Mouse (Mus musculus): Measurements from ENCODE around the gene Rps26.
A peak's percentile ranks its signal among the peaks of the same experiment; 100 is the strongest.

The Rps26 gene

DNA sequence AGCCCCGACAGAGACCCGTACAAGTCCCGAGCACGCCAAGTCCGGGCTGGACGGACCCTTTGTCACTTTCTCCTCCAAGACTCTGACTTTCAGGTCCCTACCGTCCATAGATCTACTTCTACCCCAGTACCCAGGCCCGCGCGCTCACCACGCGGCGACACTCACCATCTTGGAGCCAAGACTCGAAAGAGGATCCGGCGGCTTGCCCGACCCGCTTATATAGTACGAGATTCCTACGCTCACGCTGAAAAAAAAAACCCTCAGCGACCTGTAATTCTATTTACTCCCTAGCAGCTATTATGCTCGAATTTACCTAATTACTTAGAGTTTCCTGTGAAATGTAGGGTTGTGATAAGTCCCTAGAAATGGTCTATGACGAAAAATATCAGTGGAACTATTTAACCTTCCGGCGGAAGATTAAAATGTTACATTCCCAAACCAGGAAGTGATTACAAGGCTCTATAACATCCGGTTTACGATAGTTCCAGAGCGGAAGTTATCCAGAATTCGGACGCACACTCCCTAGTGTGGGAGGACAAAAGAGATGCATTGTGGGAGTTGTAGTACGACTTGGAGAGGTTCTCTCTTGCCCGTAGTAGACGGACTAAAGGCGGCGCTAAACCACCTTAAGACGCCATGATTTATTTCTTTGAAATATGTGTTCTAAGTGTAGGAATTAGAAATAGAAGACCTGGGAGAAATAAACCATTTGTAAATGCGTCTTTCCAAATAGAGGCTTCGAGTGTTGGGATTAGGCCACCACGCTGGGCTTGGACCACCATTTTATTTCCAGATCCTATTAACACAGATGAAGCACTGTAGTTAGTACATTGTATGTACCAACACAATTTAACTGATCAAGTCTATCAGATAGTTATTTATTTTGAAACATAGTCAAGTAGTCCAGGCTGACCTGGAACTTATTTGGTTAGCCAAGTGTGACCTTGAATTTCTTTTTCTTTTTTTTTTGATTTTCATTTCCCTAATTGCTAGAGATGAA, at the start of gene Rps26:
Gene Rps26, minus strand, starts transcription at position 437 of the 1,000 bp plus-strand sequence.
- peak; percentile 86 for DNase-seq

DNA sequence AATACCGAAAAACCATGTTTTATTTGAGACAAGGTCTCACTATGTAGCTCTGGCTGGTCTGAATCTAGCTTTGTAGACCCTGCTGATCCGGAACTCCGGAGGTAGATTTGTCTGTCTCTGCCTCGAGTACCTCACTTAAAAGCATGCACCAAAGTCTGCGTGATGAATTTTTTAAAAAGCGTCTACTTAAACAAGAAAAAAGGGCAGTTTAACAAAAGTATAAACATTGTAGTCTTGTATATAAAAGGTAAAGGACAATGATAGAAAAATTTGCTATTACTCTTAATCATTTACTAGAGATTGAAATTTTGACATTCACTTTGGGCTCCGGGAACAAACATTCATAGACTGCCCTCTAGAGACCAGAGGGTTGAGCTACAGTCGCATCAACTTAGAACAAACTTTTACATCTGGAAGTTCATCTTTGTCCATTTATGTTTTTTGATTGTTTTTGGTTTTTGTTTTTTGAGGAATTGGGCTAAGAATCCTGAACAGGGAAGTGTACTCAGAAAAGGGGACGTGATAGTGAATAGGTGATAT, 48.0 kb upstream of the Rps26 start:
- no peak for DNase-seq

DNA sequence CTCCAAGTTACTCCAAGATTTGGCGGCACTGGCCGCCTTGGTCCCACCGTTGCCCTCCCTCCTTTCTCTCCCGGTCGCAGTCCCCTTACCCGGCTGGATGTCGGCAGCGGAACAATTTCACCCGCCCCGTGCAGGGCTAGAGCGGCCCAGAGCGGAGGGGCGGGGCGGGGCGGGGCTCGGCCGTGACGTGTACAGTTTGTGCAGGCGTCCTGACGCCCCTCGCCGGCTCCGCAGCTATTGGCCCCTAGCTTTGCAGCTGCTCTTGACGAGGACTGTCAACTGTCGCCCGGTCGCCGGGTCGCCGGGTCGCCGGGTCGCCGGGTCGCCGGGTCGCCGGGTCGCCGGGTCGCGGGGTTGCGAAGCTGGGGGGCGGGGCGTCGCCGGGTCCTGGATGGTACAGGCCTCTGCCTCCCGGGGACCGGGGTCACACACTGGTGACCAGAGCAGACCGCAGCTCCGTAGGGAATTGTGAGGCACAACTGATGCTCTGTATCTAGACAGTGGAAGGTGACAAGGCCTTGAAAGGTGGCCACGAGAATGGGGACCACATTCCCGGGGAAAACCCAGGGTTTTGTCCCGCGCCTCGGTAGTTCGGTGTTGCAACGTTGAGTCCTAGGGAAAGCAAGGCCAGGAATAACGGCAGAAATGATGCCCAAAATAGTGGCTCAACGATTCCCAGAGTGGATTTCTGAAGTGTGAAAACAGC, 47.4 kb upstream of the Rps26 start, which contains the start of gene Suox:
Gene Suox, minus strand, starts transcription at position 311 of the 706 bp plus-strand sequence.
- DNase-seq, result peak; percentile 76

DNA sequence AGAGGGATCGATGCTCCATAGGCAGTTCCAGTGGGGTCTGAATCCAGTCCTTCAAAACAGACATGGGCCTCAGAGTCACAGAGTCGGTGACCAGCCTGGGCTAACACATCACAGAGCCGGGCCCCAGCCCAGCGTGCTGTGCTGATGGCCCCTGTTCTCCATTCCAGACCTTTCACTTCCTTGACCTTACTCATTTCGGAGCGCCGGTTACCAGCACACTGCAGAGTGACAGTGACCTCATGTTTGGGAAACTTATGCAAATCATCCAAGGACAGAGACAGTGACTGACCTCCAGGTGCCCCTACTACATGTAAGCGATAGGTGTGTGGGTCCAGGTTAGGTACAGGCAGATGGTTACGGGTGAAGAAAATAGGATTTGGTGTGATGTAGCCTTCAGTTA, 44.6 kb upstream of the Rps26 start:
- no peak for DNase-seq

DNA sequence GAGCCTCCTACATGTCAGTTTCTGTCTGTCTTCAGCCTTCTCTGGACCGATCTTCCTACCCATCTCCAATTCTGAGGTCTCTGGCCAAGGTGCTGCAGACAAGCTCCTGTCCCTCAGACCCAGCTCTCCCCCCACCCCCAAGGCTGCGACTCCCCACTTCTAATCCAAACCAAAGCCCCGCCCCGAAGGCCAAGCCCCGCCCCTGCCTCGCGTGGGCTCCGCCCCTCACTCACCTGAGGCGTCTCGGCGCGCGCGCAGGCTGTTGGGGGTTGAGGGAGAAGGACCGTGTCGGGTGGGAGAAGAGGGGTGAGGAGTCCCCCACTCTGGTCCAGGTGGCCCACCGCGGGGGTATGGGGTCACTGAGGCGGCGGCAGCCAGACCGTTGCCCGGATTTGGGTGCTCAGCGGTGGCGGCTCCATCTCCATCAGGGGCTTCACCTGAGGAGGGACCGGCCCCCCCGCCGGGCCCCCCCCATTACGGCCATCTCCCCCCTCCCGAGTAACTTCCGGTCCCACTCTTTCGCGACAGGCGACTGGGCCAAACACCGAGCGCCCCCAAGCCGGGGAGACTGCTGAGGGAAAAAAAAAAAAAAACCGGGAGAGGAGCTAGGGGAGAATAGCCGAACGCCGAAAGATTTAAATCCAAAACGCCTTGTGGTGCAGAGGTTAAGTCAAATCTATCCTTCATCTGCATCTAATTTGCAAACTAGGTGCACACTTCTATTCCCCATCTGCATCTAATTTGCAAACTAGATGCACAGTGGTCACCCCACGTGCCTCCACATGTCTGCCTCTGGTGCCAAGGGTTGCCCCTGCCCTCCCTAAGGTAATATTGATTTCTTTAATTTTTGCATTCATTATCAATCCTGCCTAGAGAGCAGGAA, 42.5 kb upstream of the Rps26 start:
- peak; percentile 88 for DNase-seq

DNA sequence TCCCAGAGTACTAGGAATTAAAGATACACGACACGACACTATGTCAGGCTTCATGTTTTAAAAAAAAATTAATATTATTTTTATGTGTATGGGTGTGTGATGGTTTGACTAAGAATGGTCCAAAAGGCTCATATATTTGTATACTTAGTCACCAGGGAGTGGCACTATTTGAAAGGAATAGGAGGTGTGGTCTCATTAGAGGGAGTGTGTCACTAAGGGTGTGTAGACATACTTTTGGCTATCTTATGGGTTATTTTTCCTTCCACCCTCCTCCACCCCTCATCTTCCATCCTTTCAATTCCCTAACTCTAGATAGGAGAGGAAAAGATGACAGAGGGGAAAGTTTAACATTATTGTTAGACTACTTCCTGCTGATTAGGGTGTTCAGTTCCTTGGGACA, 39.3 kb upstream of the Rps26 start:
- no peak for DNase-seq

DNA sequence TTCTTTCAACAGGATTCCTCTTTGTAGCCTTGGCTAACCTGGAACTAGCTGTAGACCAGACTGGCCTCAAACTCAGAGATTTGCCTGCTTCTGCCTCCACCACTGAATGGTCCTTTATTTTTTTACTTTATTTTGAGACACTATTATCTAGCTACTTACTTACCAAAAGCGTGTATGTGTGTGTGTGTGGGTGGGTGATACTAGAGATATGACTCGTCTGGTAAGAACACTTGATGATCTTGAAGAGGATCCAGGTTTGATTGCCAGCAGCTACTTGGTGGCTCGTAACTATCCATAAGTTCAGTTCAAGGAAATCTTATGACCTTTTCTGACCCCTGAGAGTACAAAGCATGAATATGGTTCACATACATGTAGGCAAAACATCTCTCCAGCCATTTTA, 38.8 kb upstream of the Rps26 start:
- DNase-seq, result no peak

DNA sequence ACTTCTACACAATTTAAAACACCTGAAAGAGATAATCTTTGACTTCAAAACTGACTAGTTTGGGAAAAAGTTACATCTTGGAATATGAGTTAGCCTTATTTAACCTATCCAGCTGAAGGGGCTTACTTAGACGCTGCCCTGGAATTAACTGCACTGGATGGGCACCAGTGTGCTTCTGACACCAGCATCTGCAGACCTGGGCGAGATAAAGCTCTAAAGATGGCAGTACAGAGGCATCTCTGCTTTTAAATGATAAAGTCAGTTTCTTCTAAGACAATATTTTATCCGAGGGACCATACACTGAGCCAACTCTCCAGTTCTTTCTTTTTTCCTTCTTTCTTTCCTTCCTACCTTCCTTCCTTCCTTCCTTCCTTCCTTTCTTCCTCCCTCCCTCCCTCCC, 38.3 kb upstream of the Rps26 start:
- DNase-seq, result no peak

DNA sequence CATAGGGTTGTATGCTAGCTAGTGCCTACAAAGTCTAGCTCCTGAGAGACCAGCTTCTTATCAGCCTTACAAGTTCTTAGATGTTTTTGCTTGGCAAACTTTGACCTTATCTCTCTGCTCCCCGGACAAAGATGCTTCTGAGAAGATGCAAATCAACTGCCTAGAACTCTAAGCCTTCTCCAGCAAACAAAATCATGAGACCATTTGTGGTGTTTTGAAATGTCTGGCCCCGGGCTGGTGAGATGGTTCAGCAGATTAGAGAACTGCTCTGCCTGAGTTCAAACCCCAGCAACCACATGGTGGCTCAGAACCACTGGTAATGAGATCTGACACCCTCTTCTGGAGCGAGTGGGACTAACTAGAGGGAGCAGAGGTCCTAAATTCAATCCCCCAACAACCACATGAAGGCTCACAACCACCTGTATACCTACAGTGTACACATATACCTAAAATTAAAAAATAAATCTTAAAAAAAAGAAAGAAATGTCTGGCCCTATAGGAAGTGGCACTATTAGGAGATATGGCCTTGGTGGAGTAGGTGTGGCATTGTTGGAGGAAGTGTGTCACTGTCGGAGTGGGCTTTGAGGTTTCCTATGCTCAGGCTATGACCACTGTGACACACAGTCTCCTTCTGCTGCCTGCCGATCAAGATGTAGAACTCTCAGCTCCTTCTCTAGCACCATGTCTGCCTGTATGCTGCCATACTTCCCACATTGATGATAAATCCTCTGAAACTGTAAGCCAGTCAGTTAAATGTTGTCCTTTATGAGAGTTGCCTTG, 37.1 kb upstream of the Rps26 start:
- no peak for DNase-seq

DNA sequence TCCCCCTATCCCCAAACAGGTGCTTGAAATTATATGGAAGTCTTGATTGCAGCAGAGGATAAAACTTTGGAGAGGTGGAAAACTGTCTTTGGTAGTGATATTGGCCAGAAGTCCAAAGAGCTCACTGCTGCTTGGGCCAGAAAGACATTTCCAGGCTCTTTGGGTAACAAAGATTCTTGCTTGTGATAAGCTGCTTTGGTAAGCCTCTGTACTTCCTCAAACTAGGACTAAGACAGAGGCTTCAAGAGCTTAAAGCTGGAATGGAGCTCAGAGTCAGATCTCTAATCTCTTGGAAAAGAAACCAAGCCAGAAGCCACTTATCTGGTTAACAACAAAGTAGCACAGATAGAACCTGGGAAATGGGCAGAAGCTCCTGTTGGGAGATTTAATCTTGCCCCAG, 35.9 kb upstream of the Rps26 start:
- no peak for DNase-seq

DNA sequence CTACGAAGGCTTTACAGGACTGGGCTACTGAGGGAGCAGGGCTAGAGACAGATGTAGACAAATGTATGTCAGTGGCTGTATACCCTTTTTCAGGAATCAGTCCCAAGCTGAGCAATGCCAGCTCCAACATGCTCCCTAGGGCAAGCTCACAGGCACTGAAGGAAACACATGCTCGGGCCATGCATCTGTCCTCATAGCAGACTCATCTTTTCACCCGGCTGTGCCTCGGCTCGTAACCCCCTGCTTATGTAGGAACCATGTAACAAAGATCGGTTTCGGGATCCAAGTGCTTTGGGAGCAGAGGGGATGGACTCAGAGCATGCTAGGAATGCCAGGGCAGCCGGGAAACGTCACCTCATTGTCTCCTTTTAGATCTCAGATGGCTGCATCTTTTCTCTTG, 32.9 kb upstream of the Rps26 start:
- DNase-seq, result no peak

DNA sequence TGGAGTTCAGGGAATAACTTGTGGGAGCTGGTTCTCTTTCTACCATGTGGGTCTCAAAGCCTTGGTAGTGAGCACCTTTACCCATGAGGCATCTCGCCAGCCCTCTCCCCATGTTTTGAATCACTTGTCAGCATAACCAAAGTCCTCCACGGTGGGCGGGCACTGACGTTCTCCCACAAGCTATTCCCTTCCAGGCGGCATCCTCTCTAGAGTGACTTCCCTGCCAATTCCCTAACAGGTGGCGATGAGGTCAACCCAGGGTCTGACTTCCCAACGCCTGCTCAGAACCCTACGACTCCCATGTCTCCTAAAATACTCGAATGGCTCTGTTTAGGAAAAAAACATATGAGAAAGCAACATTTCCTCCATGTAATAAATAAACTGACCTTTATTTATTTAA, 31.3 kb upstream of the Rps26 start:
- DNase-seq, result no peak

DNA sequence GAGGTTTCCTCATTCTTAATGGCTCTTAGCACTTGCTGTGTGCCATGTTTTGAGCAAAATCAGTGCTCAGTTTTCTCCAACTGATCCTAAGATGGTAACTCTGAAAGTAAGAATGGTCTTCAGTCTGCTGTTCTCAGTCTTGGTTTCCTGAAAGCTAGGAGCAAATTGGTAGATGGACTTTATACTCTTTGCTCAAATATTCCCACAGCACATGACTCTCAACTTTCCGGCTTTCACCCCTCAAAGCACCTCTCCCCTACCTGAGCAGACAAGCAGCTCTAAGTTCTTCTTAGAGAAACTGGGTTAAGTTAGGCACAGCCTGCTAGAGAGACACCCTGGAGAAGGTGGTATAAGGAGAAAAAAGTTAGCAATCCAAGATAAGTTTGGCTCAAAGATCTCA, 30.2 kb upstream of the Rps26 start:
- DNase-seq, result no peak

DNA sequence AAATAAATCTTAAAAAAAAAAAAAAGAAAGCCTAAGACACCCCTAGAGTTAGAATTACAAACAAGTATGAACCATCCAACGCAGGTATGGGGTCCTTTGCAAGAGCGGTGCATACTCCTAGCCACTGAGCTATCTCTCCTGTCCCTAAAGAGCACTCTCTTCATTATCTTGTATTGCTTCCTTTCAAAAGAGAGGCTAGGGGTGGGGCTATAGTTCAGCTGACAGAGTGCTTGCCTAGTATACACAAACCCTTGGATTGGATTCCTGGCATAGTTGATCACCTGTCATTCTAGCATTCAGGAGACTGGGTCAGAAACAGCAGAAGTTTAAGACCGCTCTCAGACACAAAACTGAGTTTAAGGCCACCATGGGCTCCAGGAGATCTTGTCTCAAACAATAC, 28.7 kb upstream of the Rps26 start:
- no peak for DNase-seq

DNA sequence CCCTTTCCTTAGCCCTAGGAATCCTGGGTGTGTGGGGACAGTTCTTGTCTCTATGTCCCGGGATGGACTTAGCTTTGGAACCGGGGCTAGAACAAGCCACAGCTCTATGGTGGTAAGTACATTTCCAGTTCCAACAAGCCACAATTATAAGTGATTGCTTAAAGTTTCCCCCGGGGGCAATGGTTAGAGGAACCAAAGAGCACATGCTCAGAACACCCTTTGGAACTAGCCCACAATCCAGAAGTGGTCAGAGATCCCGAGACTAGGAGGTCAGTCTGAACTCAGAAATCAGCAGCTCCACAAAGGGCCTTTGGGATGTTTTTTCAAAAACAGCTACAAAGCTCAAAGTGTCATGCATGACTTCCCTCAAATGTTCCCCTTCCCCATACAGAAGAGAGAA, 27.3 kb upstream of the Rps26 start:
- no peak for DNase-seq

DNA sequence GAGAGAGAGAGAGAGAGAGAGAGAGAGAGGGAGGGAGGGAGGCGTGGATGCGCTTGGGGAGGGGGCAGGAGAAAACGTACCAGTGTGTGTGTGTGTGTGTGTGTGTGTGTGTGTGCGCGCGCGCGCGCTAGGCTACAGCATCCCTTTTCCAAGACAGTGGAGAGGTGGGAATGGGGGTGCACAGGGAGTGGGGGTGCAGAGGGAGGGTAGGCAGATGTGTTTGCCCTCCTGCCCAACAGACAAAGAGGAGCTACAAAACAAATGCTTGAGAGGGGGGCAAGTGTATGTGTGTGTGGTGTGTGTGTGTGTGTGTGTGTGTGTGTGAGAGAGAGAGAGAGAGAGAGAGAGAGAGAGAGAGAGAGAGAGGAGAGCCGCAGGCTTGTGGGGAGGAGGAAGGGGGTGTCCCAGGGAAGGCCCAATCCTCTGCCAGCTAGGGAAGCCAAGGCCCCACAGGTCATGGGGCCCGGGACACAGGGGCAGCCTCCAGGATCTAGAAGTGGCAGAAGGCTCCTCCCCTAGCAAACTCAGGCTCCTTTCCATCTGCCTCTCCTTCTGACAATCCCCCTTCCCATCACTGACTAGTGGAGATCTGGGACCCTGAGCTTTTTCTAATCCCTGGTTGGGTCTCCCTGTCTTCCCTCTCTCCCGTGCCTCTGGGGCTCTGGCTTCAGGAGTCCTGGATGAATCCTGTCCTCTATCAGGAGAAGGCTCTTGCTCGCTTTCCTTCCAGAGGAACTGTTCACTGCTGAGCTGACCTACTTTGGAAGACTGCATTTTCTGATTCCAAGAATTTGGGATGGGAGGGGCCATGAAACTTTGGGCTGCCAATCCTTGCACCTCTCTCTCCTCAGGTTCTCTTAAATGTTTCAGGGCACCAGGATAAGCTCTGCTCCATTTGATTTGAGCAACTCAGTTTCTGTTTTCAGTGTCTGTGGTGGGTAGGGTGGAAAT, 19.9 kb upstream of the Rps26 start:
- peak; percentile 39 for DNase-seq

DNA sequence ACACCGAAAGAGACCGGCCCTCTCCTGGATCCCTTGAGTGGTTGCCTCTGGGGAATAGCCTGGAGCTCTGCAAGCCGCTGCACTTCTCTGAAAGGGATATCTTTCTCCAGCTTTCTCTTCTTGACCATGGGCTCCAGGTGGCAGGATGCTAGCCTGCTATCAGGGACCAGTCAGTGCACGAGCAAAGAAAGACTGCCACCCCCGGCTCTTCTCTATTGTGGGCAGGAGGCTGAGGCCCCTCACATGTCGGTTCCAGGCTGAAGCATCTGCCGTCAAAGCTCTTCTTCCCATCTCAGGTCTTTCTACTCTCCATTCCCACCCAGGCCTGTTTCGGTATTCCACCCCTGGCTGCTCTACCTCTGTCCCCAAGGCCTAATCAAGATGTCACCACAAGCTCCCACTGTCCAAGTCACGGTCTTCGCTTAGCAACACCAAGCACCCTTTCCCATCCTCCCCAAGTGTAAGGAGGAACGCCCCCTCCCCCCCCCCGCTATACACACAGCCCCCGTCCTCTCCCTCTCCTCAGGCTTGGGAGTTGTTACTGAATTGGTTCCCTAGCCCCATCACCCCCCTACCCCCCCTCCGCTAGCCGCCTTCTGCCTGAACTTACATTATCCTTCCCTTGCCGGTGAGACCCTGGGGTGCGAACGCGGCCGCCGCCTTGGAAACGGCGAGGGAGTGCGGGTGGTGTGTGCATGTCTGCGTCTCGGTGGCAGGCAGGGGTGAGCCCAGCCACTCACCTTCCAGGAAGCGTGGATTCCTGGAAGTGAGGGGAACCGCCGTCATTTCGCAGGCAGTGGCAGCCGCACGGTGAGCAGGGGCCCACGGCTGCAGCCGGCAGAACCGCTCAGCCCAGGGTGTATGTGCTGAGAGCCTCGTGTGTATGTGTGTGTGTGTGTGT, 18.8 kb upstream of the Rps26 start, which contains the start of gene Ikzf4:
Gene Ikzf4, minus strand, starts transcription at position 881 of the 901 bp plus-strand sequence.
- DNase-seq, result peak; percentile 59

DNA sequence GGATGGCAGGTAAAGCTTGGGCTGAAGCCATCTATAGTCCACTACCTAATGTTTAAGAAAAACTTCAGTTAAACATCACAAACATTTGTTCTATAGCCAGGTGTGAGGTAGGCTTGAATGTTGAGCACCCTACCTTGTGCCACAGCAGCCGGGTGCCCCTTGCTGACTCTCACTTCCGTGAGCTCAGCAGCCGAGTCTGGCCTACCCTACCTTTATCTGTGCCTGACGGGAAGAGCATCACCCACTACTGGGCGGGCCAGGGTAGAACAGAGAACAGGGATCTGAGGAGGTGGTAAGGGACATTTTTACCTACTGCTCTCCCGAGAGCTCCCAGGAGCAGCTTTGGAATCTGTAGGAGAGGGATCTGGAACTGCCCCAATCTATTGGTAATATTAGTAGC, 16.2 kb upstream of the Rps26 start:
- DNase-seq, result no peak

DNA sequence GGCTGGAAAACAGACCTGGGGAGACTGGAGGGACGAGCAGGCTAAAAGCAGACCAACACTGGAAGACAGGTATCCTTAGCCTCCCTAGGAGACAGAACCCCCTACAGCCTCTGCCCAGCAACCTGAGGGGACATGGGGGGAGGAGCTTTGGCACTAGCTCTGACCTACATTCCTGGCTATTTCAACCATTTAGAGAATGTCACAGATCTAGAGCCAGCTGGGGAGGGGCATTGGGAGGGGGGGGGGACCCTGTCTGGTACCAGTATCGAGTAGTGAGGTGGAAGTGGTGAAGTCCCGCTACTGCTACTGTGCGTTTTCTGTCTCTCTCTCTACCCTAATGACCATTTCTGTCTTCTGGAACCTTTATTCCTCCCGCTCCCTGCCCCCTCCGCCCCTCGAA, 15.3 kb upstream of the Rps26 start:
- no peak for DNase-seq

Measured in cerebellum, adult 8-10 months (tissue).